Mouse (Mus musculus) layer of hippocampus, postnatal 14 days (tissue): ENCODE measurements around the gene Nme1. TPM values are rescaled to one million over a fixed set of nuclear protein-coding genes. Genes with fewer than 3 reads are reported as not detected.

ENCODE experiments used
- total RNA-seq, 2 experiments: library from RNA; stranded (reverse); gene quantifications; 2 replicates each; pipeline ENCODE4 v1.2.3; 2021

Gene Nme1
- total RNA-seq, 2 experiments from 2014 or later, result 87.7 to 92.8 TPM

Other genes with a start within 250 kb of the Nme1 start
- 10 to 100 TPM; 23.3 to 25.8 TPM for gene Utp18, start 82.8 kb downstream of the Nme1 start, total RNA-seq
- 10 to 100 TPM; 34.8 to 36.8 TPM for gene Mbtd1, start 82.7 kb downstream of the Nme1 start, total RNA-seq
- gene Nme2, start 12.3 kb downstream of the Nme1 start, total RNA-seq, result 100 to 1,000 TPM; 147 to 156 TPM
- gene Gm20390, start 228 bp downstream of the Nme1 start, total RNA-seq, result 100 to 1,000 TPM; 125 to 129 TPM
- gene Spag9, start 27.6 kb upstream of the Nme1 start, total RNA-seq, result 100 to 1,000 TPM; 218 to 238 TPM
- 10 to 100 TPM; 32.3 to 32.4 TPM for gene Tob1, start 242.9 kb upstream of the Nme1 start, total RNA-seq